Mouse (Mus musculus) limb, embryonic 14.5 days (tissue): Measurements from ENCODE around the gene AC124502.3. TPM values are rescaled to one million over a fixed set of nuclear protein-coding genes. Genes with fewer than 3 reads are reported as not detected.

Source experiments
- ATAC-seq: fragments of 200-750 bp; cut with Nextera tagmentation; 2 replicates; pipeline ENCODE4 v1.8.0; 2017; ENCODE audit warnings: low read depth, moderate number of reproducible peaks, moderate TSS enrichment; ENCODE audit not compliant: low FRiP score
- DNase-seq: peaks from one replicate; pipeline ENCODE4 v3.0.0-alpha.2; 2015; ENCODE audit warnings: low spot score
- H3K27ac ChIP-seq: fragments of 300-500 bp; sonication (generic); replicated peaks from 2 replicates; pipeline ENCODE4 v1.5.1; 2014; ENCODE audit warnings: low read depth, mild to moderate bottlenecking, low read length, moderate library complexity, mixed read lengths
- H3K27me3 ChIP-seq: fragments of 300-500 bp; sonication (generic); 2 replicates; pipeline ENCODE4 v1.6.1; 2014; ENCODE audit warnings: low read length, mixed read lengths; ENCODE audit not compliant: control insufficient read depth, insufficient read depth
- H3K36me3 ChIP-seq: fragments of 300-500 bp; sonication (generic); 2 replicates; pipeline ENCODE4 v1.6.1; 2014; ENCODE audit warnings: mild to moderate bottlenecking, low read length, moderate library complexity, mixed read lengths; ENCODE audit not compliant: control insufficient read depth, insufficient read depth
- H3K4me1 ChIP-seq: fragments of 300-500 bp; sonication (generic); 2 replicates; pipeline ENCODE4 v1.6.1; 2014; ENCODE audit warnings: antibody characterized with exemption, low read length, mixed read lengths; ENCODE audit not compliant: control insufficient read depth, insufficient read depth
- H3K4me2 ChIP-seq: fragments of 300-500 bp; sonication (generic); replicated peaks from 2 replicates; pipeline ENCODE4 v1.6.1; 2014; ENCODE audit warnings: low read depth, mild to moderate bottlenecking, low read length, moderate library complexity; ENCODE audit not compliant: severe bottlenecking
- H3K4me3 ChIP-seq: fragments of 300-500 bp; sonication (generic); replicated peaks from 2 replicates; pipeline ENCODE4 v1.5.1; 2014; ENCODE audit warnings: low read length
- H3K9ac ChIP-seq: fragments of 300-500 bp; sonication (generic); 2 replicates; pipeline ENCODE4 v1.6.1; 2014; ENCODE audit warnings: mild to moderate bottlenecking, low read depth, low read length, moderate library complexity; ENCODE audit not compliant: severe bottlenecking
- H3K9me3 ChIP-seq: fragments of 300-500 bp; sonication (generic); 2 replicates; pipeline ENCODE4 v1.6.1; 2016; ENCODE audit warnings: low read length; ENCODE audit not compliant: control insufficient read depth
- POLR2A ChIP-seq: fragments of 200-500 bp; IDR thresholded peaks from 2 replicates; pipeline ENCODE4 v1.8.0; 2012; ENCODE audit warnings: inconsistent platforms, mild to moderate bottlenecking, moderate library complexity, borderline replicate concordance; ENCODE audit not compliant: insufficient read depth, insufficient read length; ENCODE audit errors: extremely low read depth
- WGBS: fragments of 180-500 bp; shearing (Covaris S2); extraction: QIAGEN DNeasy Blood & Tissue Kit; methylation state at CpG from one replicate; pipeline ENCODE4 v1.1.7; 2014; 5-methylcytosine and 5-hydroxymethylcytosine counted together
- polyA plus RNA-seq, 2 experiments: library from polyadenylated mRNA; depleted of rRNA in 1 of 2; stranded (reverse) in 1 of 2; unstranded in 1 of 2; fragments of >200 nt; fragmentation: Nextera tagmentation in 1 of 2; extraction: Ambion mirVana in 1 of 2; gene quantifications; 2 replicates each; pipeline versions ENCODE4 v1.2.1 to v1.2.3; 2012 to 2014

Gene AC124502.3
- polyA plus RNA-seq, 2 experiments, result 1.7 to 2.5 TPM

DNA sequence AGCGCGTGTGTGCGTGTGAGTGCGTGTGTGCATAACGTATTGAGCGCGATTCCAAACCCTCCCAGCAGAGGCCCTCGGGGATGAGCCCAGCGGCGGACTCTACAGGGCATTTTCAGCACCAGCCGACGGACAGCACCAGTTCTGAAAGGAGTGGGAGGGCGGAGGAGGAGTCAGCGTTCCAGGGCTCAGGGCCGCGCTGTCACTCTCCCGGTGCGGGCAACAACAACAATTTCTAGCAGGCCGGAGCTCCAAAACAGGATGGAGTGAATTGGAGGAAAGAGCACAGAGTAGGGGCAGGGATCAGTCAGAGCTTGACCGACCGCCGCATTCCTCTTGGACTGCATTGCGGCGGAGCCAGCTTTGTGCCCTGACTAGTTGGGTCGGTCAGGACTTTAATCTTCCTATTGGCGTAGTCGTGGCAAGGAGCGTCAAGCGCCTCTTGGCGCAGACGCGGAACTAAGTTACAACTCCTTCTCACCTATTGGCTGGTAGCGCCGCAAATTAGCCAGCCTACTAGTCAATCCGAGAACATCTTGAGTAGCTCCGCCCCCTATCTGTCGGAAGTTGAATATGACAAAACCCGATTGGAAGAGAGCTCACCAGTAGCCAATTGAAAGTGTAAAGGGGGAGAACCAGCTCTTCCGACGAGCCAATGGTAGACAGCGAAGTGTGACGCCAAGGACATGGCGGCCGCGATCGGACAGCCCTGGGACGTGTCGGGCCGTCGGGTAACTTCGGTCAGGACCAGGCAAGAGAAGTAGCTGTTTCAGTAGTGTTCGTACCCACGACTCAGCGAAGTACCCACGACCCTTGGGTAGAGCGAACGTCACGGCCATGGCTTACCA, 49.4 kb downstream of the AC124502.3 start, which contains the start of gene Yif1a:
Gene Yif1a, plus strand, starts transcription at position 655 of the 845 bp plus-strand sequence.
- ATAC-seq (peak; percentile 95), DNase-seq (peak; percentile 99)
- TF ChIP-seq POLR2A, result peak; percentile 56; the same call in 1 of the 2 replicates
- H3K4me3 ChIP-seq, result peak within 1 kb of the TSS; percentile 84
- H3K4me2 ChIP-seq, result peak within 1 kb of the TSS; percentile 81
- peak within 1 kb of the TSS; percentile 69 for H3K27ac ChIP-seq
- under 1% methylated on average over 58 of the region's 58 CpGs for WGBS
- H3K9ac ChIP-seq, result peak within 1 kb of the TSS; percentile 72
- peaks cover 14% of the 10 kb centered on the region for H3K4me1 ChIP-seq
- no peaks in the 10 kb centered on the region for H3K9me3 ChIP-seq
- H3K36me3 ChIP-seq, result peaks cover 36% of the 10 kb centered on the region
- peaks cover 32% of the 10 kb centered on the region for H3K27me3 ChIP-seq

DNA sequence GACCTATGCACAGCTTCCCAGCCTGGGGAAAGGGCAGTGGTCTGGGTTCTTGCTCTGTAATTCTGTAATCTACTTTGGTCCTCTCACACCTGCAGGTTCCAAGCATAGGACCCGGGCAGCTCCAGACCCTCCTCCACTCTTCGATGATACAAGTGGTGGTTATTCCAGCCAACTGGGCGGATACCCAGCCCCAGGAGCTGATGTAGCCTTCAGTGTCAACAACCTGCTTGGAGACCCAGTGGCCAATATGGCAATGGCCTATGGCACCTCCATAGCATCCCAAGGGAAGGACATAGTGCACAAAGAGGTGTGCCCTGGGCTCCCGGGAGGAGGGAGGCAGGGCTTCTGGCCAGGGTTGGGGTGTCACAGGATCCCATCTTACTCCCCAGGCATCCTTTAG, 50.6 kb downstream of the AC124502.3 start:
- H3K27me3 ChIP-seq, result peaks cover 22% of the 10 kb centered on the region
- H3K9ac ChIP-seq, result peak overlapping the region; percentile 72; the same call in 1 of the 2 replicates
- H3K4me3 ChIP-seq, result peak overlapping the region; percentile 84
- peak overlapping the region; percentile 81 for H3K4me2 ChIP-seq
- H3K4me1 ChIP-seq, result peaks cover 17% of the 10 kb centered on the region
- peaks cover 44% of the 10 kb centered on the region for H3K36me3 ChIP-seq
- DNase-seq, result no peak
- no peak for TF ChIP-seq POLR2A
- 88% methylated on average over 4 of the region's 4 CpGs for WGBS
- H3K27ac ChIP-seq, result no peak overlapping the region
- ATAC-seq, result no peak
- H3K9me3 ChIP-seq, result no peaks in the 10 kb centered on the region

DNA sequence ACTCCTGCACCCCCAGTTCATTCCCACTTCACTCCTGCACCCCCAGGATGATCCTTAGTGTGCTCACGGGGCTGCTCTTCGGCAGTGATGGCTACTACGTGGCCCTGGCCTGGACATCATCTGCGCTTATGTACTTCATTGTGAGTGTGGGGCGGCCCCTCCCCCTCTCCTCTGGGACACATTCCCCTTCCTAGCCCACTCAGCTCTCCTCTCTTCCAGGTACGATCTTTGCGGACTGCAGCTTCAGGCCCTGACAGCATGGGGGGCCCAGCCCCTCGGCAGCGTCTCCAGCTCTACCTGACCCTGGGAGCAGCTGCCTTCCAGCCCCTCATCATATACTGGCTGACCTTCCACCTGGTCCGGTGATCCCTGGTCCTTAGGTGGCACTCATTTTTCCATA, 53.4 kb downstream of the AC124502.3 start:
- DNase-seq, result no peak
- peaks cover 44% of the 10 kb centered on the region for H3K36me3 ChIP-seq
- H3K4me1 ChIP-seq, result peaks cover 43% of the 10 kb centered on the region
- no peak for TF ChIP-seq POLR2A
- no peaks in the 10 kb centered on the region for H3K27me3 ChIP-seq
- H3K4me3 ChIP-seq, result no peak overlapping the region
- H3K9me3 ChIP-seq, result no peaks in the 10 kb centered on the region
- H3K4me2 ChIP-seq, result no peak overlapping the region
- WGBS, result 84% methylated on average over 10 of the region's 10 CpGs
- no peak overlapping the region for H3K27ac ChIP-seq
- no peak for ATAC-seq
- H3K9ac ChIP-seq, result no peak overlapping the region

DNA sequence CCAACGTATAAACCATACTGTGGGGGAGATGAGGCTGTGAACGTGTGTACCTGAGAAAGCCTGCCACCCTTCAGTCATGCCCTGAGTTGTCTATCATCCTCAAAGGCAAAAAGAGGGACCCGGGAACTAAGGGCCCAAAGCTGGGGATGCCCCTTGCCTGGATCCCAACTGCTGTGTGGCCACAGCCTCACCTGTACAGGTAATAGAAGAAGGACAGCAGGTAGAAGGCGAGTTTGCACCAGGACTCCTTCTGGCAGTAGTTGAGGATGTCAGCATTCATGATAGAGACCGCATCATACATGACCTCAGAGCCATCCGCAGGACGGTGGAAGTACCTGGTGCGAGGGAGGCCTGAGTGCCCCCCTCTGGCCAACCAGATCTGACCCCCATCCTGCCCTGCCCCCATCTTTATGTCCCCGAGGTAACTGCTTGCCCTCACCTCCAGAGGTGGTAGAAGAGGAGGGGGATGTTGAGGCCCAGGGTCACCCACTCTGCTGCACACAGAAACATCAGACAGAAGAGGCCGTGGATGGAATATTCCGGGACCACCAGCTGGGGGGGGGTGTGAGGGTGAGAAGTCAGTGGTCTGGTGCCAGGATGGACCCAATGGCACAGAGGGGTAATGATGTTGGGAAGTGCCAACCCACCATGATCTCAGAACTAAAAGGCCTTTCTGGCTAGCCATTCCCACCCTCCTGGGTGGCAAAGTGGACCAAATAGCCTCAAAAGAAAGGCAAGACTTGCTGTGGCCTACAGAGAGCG, 55.0 kb downstream of the AC124502.3 start:
- Histone ChIP-seq H3K36me3 (peaks cover 44% of the 10 kb centered on the region), H3K27me3 (no peaks in the 10 kb centered on the region), H3K4me1 (peaks cover 44% of the 10 kb centered on the region), H3K27ac (no peak overlapping the region), H3K9ac (no peak overlapping the region), H3K4me3 (no peak overlapping the region), H3K9me3 (no peaks in the 10 kb centered on the region), H3K4me2 (no peak overlapping the region)
- ATAC-seq (no peak), DNase-seq (no peak)
- 72% methylated on average over 12 of the region's 12 CpGs for WGBS
- no peak for TF ChIP-seq POLR2A

DNA sequence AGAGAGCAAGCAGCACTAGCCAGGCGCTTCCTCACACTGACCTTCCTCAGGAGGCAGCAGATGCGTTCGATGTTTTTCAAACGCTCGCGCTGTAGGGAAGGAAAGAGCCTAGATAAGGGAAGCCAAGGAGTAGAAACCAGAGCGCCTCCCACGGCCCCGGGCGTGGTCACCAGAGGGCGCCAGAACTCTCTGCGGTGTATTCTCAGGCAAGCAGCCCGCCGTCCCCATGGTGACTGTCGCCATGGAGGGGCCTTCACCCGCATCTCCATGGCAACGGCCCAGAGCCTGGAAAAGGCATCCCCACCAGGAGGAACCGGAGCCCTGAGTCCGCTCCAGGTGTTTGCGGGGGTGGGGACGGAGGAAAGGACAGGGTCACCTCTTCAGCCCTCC, 55.5 kb downstream of the AC124502.3 start:
- Histone ChIP-seq H3K4me3 (no peak overlapping the region; the same call in 1 of the 2 replicates), H3K9me3 (no peaks in the 10 kb centered on the region), H3K4me1 (peaks cover 41% of the 10 kb centered on the region), H3K4me2 (peak overlapping the region; percentile 35), H3K9ac (no peak overlapping the region), H3K27me3 (no peaks in the 10 kb centered on the region), H3K36me3 (peaks cover 43% of the 10 kb centered on the region), H3K27ac (no peak overlapping the region)
- TF ChIP-seq POLR2A, result no peak
- under 1% methylated on average over 21 of the region's 21 CpGs for WGBS
- ATAC-seq (peak; percentile 56), DNase-seq (peak; percentile 87)
